Mouse (Mus musculus): ENCODE measurements around the gene Ints6l.

GRCm38 (mm10) chrX:56553584-56553983 lies 98.9 kb downstream of the Ints6l start:
- TF ChIP-seq CTCF (IDR thresholded peaks at IDR 0.05; ENCODE audit: low read depth, low read length) (no peak), POLR2A (IDR thresholded peaks at IDR 0.05; ENCODE audit: extremely low read depth, insufficient read depth, low read length) (no peak)

All from liver, adult 2 months (tissue).